Mouse (Mus musculus): ENCODE data around the gene Pnkp.

Pnkp gene

DNA sequence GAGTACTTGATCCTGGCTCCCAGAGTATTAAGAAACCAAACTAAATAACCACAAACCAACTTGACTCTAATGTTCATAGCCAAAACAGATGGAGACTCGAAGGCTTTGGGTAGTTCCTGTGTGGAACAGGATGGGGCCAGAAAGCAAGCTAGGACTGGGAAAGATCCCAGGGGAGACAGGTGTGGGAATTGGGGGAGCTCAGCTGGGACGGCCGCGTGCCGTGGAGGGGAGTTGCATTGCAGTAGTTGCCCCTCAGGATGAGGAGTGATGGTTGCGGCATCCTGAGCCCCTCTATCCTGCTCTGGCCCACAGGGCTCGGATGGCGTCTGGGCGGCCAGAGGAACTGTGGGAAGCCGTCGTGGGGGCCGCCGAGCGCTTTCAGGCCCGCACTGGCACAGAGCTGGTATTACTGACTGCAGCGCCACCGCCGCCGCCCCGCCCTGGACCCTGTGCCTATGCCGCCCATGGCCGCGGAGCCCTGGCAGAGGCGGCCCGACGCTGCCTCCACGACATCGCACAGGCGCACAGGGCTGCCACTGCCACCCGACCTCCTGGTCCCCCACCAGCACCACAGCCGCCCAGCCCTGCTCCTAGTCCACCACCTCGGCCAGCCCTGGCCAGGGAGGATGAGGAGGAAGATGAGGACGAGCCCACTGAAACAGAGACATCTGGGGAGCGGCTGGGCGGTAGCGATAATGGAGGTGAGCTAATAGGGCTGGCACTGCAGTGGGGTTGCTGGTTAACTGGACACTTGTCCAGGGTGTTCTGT, 4.5 kb upstream of the Pnkp start:
- DNase-seq (ENCODE audit: low read depth, low spot score) = no peak

DNA sequence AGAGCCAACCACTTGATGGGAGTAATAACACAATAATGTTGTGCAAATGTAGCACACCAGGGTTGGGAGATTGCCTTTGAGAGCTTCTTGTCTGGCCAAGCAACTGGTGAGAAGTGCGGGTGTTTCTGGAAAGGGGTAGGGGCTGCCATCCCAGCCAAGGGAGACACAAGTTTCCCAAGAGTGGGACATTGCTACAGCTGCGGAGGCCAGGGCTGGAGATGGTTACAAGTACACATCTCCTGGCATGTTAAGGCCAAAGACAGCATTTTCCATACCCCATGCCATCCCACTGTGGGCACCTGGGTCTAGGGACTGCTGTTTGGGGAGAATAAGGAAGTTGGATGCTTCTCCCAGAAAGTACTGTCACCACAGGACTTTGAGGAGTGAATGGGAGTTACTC, 3.9 kb upstream of the Pnkp start:
- DNase-seq (ENCODE audit: low read depth, low spot score) = no peak

DNA sequence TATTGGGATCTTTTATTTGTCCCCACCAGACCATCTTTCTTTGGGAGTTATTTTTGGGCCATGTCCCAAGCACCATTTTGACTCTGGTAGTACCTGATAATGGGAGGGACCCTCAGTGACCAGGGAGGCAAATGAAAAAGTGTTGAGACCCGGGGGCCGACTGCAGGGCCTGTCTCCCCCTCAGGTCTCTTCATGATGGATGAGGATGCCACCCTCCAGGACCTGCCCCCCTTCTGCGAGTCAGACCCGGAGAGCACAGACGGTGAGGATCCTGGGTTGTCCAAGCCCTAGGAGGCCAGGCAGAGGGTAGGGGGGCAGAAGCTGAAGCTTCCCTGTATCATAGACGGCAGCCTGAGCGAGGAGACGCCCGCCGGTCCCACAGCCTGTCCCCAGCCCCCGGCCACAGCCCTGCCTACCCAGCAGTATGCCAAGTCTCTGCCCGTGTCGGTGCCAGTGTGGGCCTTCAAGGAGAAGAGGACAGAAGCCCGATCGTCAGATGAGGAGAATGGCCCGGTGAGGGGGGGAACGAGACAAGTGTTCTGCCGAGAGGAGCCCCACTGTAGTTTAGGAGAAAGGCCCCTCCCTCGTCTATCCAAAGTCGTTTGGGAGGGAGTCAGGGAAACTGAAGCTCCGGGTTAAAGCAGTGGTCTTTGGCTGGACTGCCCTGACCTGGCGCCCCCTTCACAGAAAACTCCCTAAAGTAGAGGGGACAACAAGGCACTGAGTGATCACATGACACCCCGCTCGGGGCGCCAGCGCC, 3.2 kb upstream of the Pnkp start:
- no peak for DNase-seq (ENCODE audit: low read depth, low spot score)

DNA sequence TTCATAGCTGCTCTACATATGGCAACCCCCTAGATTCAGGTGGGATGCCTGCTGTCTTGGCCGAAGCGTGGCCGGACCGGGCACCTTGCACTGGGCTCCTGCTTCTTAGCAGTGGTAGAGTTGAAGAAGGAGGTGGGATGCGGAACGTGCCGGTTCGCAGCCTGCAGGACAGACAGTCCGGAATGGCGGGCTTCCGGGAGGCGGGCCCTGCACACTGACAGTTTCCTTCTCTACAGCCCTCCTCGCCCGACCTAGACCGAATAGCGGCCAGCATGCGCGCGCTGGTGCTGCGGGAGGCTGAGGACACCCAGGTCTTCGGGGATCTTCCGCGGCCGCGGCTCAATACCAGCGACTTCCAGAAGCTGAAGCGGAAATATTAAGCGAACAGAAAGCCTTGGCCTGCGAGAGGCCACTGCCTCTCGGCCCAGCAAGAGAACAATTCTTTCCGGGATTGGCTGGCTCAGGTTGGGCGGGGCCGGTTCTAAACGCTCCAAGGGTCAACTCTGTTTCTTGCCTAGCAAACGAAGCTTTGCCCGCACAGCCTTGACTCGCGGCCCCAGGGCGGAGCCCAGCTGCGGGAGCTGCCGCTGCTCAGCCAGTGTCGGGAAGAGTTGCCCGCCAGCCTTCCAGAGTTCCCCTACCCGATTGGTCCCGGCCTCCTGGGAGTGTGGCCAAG, 2.4 kb upstream of the Pnkp start:
- peak; percentile 45 for DNase-seq (ENCODE audit: low read depth, low spot score)

DNA sequence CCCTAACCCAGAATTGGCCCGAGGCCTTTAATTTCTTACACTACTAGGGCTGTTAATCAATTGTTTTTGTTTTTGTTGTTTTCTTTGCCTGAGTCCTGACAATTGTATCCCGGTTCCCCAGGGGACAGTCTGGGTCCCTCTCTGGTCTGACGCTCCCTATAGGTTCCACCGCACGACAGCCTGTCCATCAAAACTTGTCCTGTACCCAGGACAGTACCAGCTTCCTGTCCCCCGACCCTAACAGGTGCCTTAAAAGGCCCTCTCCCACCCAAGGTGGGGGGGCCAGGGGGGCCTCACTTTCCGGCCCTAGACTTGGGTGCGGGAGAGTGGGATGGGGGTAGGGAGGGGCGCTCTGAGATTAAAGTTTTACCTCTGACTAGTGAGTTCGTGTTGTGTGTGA, 1.9 kb upstream of the Pnkp start:
- no peak for DNase-seq (ENCODE audit: low read depth, low spot score)

DNA sequence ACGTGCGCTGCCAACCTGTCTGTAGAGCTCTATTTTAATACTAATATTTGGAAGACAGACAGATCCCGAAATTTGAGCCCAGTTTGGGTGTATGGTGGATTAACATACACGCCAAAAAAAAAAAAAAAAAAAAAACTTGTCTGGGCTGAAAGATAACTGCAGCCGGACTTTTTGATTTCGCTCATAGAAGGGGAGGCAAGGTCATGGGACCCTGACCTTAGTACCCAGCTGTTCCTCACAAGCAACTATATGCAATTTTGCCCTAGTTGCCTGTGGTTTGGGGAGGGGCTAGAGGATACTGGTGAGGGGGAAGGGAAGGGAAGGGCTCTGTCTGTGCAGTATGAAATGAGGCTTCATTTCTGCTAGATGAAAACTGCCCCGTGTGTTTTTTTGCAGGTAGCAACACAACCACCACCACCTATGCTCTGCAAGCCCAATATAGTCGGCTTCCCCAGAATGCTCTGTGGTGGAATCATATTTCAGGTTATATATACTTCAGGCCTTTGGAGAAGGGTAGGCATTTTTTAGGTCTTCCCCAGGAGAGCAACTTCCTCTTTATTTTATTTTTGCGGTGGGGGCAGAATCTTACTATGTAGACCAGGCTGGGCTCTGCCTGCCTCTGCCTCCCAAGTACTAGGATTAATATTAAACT, 548 bp upstream of the Pnkp start:
- DNase-seq (ENCODE audit: low read depth, low spot score) = peak; percentile 23

DNA sequence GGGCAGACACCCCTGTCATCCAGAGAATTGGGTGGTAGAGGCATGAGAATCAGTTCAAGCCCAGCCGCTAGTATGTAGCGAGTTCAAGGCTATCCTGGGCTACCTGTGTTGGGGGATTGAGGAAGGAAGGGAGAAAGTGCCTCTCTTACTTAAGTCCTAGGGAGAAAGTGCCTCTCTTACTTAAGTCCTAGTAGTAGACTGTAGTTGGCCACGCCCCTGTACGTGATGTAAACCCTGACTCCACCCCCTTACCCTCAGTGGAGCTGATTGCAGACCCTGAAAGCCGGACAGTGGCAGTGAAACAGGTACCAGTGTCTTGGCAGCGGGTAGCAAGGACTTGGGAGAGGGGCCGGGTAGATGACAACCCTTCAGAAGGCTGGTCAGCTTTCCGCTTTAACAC, 966 bp downstream of the Pnkp start:
- peak; percentile 76 for DNase-seq (ENCODE audit: low read depth, low spot score)

DNA sequence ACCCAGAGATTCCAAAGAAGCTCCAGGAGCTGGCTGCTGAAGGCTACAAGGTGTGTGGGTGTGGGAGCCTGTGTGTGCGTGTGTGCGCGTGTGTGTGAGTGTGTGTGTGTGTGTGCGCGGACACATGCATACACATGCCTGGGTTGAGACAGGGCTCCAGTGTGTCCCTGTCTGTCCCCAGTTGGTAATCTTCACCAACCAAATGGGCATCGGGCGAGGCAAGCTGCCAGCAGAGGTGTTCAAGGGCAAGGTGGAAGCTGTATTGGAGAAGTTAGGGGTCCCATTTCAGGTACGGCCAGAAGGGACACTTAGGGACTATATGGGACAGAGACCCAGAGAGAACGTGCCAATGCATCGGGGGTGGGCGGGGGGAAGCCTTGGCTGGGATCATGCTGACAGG, 3.0 kb downstream of the Pnkp start:
- no peak for DNase-seq (ENCODE audit: low read depth, low spot score)

DNA sequence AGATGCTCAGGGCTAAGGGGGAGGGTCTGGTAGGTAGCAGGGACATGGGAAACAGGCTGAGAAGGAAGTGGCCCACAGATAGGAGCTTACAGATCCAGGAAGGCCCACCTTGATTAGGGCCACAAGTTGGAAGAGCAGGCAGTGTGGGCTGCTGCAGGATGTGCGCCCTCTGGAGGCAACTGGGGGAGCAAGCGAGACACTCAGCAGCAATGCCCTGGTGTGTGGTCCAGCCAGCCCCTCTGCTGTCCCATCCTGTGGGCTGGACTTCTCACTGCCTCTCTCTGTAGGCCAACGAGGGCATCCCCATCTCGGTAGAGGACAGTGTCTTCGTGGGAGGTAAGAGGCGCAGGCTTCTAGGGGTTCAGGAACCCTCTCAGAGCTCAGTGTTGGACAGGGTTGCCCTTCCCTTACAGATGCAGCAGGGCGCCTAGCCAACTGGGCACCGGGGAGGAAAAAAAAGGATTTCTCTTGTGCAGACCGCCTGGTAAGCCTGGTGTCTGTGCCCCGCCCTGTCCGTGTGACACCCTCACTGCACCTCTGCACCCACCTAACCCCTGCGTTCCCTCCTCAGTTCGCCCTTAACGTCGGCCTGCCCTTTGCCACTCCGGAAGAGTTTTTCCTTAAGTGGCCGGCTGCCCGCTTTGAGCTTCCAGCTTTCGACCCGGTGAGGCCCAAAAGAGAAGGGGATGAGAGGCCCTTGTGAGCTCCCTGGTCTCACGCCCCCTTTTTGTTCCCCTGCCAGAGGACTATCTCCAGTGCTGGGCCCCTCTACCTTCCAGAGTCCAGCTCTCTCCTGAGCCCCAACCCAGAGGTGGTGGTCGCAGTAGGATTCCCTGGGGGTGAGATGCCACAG, 3.9 kb downstream of the Pnkp start:
- DNase-seq (ENCODE audit: low read depth, low spot score) = peak; percentile 71

DNA sequence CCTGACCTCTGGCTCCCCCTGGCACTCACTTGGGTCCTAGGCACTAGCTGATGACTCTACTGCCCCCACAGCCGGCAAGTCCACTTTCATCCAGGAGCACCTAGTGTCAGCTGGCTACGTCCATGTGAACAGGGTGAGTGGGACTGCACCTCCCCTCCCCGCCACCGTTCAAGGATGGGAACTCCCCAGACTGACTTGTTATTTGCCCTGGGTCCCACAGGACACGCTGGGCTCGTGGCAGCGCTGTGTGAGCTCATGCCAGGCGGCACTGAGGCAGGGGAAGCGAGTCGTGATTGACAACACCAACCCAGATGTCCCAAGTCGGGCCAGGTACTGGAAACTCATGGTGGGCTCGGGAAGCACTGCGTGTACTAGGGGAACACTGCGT, 4.5 kb downstream of the Pnkp start:
- DNase-seq (ENCODE audit: low read depth, low spot score) = no peak

DNA sequence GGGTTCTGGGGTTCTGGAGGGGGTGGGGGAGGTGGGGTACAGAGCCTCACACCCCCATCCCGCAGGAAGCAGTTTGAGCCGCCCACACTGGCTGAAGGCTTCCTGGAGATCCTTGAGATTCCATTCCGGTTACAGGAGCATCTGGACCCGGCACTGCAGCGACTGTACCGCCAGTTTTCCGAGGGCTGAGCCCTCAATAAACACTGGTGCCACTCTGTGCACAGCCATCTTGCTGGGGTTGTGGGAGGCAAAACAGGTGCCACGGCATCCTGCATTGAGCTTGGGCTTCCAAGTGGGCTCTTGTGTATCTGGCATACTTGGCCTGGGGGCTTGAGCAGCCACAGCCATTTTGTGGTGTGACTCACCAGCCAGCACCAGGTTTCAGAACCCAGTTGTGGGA, 5.5 kb downstream of the Pnkp start:
- DNase-seq (ENCODE audit: low read depth, low spot score) = no peak

DNA sequence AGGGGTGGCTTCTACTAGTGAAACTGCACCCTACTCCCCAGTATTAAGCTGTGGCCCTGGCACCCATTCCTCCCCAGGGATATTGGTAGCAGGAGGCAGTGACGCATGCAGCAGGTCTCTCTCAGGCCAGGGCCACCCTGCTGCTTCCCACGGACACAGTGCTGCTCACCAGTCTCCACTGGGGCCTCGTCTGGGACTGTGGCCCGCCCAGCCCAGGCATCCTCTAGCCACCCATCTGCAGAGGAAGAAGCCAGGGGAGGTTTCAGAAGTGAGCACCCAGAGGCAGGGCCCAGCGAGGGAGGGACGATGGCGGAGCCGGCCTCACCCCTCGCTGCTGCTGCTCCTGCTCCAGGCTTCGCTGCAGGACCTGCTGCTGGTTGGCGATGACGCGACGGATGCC, 6.3 kb downstream of the Pnkp start:
- DNase-seq (ENCODE audit: low read depth, low spot score) = no peak

DNA sequence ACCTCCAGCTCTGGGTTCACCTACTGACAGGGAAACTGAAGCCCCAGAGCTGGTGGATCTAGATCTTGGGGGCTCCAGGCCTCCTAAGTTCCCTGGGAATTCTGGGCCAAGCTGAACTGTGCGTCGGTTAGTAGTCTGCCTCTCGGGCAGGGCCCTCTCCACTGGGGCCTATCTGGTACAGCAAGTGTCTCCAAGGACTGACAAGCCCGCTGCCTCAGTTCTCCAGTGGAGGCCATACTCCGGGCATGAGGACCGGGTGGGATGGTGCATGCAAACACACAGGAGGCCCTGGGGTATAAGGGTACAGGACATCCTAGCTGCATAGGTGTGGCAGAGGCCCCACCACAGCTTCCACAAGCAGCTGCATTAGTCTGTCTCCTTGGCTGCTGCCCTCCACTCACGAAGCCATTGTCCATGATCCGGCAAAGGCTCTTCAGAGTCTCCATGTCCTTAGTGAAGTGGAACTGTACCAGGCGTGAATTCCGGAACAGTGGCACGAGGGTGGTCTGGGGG, 7.1 kb downstream of the Pnkp start:
- no peak for DNase-seq (ENCODE audit: low read depth, low spot score)

DNA sequence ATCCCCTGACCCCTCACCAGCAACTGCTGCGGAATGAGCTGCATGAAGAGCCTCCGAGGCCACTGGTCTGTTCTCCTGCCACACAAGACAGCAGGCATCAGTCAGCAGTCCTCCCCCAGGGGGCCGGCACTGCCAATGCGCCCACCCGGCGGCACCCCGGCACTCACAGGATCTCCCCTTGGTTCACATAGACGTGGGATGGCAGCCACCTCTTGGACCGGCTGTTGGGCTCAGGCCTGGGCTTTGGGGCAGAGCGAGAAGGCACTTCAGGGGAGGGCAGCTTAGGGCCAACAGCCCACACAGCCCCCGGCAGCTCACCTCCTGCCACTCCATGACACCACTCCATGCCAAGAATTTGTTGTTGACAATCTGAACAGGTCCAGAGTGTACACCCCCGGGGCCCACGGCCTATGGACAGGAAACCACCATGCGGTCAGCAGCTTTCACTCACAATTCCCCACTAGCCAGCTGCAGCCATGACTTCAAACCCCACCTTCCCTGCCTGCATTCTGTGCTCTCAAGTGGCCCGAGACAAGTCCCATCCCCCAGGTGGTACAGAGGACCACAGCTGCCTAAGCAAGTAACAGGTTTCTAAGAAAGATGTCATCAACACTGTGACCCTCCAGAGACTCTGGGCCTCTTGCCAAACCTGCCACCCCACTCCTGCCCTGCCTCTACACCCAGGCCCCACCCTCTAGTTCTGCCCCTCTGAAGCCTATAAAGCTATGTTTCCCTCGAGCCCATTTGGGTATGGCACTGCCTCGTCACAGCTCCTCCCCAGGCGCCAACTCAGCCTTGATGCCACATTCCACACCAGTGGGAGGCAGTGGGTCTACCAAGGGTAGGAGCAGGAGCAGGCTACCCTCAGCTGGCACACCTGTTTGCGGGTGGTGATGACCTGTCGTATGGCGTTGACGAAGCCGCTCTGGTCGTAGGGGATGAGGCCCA, 7.9 kb downstream of the Pnkp start:
- no peak for DNase-seq (ENCODE audit: low read depth, low spot score)

DNA sequence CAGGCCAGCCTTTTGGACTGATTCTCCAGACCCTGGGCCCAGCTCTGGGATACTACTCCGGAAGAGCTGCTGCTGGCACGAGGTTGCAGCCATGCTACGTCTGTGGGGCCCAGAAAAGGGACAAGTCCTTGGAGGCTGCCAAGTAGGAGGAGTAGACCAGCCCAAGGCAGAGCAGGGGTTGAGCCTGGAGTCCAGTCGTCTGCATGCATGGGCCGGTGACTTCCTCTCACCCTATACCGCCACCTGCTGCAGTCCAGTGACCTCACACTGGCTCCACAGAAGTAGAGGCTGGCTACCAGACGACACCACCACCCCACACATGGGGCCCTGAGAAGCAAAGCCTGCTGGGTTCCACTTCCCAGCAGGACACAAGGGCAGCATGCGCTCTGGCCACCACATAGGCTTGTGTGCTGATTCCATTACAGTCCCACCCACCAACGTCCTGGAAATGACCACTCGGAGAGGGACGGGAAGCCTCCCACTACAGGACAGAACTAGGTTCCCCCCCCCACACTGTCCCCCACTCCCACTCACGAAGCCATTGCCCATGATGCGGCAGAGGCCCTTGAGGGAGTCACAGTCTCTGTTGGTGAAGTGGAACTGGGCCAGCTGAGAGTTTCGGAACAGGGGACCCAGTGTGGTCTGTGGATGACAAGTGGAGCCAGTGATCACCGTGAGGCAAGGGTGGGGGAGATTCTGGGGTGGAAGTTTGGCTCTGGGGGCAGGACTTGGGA, 9.5 kb downstream of the Pnkp start:
- DNase-seq (ENCODE audit: low read depth, low spot score) = peak; percentile 88

DNA sequence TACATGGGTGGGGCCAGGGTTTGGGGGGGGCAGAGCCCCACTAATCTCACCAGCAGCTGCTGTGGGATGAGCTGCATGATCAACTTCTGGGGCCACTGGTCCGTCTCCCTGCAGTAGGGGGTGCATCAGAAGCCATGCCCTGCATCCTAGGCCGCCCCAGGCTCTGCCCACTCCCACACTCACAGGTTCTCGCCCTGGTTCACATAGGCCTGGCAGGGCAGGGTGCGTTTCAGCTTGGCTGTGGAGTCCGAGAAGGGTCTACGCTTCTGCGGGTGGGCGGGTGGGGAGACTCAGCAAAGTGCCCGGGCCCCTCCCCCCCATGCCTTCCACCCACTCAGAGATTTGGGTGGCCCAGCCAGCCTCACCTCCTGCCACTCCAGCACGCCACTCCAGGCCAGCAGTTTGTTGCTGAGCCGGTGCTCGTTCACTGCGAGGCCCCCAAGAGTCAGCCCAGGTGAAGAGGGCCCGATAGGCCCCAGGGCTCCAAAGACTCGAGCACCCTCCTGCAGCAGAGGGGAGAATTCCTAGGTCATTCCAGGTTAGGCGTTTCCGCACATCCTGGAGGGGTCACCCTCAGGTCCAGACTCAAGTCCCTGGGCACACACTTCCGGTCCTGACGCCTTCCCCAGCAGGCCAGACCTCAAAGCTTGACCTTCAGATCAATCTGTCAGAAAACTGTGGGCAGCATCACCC, 10.2 kb downstream of the Pnkp start:
- no peak for DNase-seq (ENCODE audit: low read depth, low spot score)

DNA sequence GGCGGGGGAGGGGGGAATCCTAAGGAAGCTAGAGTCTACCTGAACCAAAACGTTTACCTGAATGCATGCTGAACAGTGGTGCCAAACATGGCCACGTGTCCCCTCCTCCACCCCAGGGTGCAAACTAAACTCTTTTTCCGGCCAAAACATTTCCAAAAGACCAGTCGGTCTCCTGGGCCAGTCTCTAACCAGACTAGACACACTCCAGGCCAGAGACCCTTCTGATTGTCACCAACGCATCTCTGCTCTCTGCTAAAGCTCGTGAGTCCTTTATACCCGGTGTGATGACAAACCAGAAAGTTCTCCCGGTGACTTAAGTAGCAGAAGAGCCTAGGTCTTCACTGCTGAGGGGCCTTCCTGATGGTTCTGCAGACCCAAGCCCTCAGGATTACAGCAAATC, 10.9 kb downstream of the Pnkp start:
- DNase-seq (ENCODE audit: low read depth, low spot score) = no peak

DNA sequence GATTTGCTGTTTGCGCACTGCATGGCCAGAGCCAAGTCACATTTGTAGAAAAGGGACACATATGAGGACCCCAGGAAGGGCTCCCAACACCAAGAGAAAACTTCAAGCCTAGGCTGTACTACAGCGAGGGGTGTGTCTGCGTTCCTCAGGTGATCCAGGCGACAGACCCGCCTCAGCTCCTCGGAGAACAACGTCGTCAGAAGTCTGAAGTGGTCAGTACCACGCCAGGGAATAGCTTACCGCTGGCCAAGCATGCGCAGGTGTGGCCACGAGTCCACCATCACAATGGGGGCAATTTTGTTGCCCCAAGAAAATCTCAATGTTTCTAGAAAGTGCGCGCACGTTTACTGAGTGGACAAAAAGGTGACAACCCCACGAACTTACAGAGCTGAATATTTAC, 11.5 kb downstream of the Pnkp start:
- peak; percentile 24 for DNase-seq (ENCODE audit: low read depth, low spot score)

Measured in 3T3-L1 (cell line).